Mouse (Mus musculus) lung, postnatal 36 days (tissue): ENCODE data around the gene Nudt14.
A peak's percentile ranks its signal among the peaks of the same experiment; 100 is the strongest.

Source experiments
- DNase-seq: peaks from one replicate; pipeline ENCODE4 v3.0.0; 2022; ENCODE audit warnings: mixed read lengths

Nudt14 gene

DNA sequence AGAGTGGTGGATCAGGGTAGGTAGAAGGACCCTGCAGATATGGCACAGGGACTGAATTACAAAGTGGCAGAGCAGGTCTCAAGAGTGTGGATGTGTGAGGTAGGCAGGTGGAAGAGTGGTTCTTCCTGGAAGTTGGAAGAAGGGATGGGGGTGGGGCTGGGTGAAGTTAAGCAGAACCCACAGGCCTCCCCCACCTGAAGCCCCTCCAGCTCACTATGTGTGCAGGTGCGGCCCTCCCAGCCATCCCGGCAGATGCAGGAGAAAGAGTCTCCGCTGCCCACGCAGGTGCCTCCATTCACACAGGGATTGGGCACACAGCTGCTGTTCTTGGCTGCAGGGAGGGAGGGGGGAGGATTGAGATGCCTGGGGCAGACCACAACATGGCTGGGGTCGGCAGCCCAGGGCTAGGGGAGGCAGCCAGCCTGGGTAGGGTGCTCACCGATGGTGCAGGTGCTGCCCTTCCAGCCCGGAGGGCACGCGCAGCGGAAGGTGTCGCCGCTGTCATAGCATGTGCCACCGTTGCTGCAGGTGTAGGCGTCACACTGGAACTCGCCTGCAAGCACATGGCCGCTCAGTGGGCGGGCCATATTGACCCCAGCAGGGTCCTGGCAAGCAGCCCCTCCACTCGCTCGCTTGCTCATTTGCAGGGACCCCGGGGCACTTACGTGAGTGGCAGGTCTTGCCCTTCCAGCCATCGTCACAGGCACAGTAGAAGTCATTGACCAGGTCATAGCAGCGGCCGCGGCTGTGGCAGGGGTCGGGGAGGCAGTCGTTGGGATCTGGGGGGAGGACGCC is 28.8 kb downstream of the Nudt14 start:
- no peak for DNase-seq

DNA sequence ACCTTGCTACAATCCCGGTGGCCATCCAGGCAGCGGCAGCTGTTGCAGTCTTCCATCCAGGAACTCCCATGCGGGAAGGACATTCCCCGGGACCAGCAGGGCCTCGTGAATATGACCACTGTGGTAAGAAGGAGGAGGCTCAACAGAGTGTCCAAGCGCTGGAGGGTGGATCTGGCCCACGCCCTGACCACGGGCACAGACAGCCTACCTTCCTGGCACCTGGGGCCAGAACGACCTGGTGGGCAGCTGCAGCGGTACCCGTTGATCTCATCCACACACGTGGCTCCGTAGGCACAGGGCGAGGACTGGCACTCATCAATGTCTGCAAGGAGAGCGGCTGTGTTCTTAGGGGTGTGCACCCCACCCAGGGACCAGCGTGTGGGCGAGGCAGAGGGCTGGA is 30.2 kb downstream of the Nudt14 start:
- no peak for DNase-seq

DNA sequence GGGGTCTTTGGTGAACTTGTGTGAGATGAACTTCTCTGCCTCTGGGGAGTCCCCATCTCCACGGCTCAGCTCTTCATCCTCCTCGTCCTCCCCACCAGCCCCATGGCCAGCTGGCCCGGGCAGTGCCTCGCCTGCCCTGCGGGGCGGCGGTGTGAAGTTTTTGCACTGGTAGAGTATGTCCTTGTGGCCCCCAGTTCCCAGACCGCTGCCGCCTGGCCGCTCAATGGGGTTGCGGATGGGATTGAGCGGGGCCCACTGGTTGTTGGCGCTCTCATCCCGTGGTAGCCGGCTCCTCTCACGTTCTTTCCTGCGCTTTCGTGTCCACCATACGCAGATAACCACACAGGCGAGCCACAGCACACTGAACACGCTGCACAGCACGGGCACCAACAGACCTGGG is 32.9 kb downstream of the Nudt14 start:
- DNase-seq: no peak

DNA sequence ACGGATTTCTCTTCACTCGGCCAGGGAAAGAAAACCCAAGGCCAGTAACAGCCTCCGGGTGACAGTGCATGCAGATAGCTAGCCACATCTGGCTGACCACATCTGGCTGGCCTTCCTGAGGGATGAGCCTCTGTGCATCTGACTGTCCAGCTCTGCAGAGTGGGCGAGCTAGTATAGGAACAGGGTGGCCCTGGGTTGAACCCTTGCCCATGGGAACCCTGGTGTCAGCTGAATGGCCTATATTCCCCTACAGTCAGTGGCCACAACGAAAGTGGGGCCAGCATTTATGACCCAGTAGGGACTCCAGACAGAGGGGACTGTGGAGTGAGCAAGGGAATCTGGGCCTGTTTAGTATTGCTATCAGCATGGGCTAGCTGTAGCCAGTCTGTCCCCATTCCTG is 36.9 kb downstream of the Nudt14 start:
- DNase-seq: no peak

DNA sequence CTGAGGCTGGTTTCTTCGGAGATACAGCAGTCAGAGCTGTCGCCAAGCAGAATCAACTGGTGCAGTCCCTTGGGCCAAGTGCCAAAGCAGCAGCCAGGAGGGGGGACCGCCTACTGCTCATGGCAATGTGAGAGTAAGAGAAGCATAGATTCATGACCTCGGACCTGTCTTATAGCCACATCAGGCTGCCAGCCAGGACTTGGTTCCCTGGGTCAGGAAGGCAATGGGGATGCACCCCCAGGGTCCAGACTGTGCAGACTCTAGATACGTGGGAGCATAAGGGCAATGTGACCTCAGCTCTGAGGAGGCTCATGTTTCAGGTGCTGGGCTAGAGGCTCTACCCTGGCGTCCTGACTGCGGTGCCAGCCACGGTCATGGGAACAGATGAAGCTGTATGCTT is 38.0 kb downstream of the Nudt14 start:
- no peak for DNase-seq

DNA sequence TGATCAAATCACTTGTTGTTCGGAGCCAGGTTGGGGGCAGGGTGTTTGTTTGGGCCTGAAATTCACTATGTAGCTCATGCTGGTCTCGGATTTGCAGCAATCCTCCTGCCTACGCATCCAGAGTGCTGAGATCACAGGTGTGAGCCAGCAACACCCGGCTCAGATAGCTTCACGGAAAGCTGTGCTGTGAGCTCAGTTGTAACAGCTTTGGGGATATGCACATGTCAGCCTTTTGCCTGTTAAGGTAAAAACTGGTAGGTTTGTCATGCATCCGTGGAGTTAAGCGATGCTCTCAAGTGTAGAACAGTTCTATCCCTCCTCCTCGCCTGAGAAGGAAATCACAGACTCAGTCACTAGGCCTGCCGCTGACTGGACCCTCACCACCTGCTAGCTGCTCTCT is 41.3 kb downstream of the Nudt14 start:
- DNase-seq: no peak

DNA sequence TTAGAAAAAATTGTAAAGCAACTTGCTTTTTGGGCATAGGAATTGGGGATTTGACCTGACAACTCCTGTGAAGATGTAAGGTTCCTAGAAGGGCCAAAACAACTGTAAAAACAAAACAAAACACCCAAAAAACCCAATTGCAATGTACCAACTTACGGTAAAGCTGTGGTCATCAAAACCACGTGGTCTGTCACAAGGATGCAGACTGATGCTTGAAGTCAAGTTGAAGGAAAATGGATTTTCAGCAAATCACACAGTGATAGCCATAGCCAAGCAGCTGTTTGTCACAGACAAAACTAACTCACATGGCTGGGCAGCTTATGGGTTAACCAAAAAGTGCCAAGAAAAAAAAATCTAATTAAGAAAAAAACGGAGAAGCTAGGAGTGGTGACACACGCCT is 43.0 kb downstream of the Nudt14 start:
- no peak for DNase-seq

DNA sequence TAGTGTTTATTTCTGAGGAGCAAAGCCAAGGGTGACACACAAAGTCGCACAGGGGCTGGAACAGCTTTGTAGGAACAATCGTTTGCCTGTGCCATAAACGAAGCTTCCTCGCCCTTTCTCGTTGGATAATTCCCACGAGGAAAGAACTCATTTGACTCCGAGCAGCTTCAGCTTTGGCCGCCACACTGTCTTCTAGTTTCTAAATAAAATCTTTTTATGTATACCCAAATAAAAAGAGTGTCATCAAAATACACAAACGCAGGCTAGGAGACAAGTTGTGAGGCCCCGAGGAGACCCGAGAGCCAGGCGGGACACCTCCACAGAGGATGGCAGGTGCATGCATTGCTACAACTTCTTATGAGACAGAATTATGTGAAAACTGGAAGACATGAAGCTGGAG is 43.6 kb downstream of the Nudt14 start:
- peak; percentile 11 for DNase-seq

DNA sequence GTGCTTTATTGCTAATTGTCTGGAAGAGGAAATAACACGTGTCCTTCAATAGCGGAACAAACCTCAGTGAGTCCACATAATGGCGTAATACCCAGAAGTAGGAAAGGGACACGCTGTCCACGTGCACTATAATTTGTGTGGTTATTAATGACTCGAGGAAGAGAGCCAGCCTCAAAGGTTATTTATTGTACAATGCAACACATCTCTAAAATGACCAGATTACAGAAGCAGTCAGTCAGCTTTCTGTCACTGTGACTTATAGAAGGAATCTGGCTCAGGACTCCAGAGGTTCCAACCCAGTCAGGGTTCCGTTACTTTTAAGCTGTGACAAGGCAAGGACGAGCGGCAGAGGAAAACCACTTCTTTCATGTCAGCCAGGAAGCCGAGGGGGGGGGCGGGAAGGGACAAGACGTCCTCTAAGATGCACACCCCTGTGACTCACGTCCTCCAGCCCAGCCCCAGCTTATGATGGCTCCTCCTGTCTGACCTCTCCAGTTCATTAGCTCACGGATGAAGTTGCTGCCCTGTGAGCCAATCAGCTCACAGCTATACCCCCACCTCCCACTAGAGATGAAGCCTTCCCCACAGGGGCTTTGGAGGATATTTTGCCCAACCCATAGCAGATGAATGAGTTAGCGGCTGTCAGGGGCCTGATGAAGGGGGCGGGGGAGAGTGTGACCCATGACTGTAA is 44.3 kb downstream of the Nudt14 start:
- DNase-seq: peak; percentile 86

DNA sequence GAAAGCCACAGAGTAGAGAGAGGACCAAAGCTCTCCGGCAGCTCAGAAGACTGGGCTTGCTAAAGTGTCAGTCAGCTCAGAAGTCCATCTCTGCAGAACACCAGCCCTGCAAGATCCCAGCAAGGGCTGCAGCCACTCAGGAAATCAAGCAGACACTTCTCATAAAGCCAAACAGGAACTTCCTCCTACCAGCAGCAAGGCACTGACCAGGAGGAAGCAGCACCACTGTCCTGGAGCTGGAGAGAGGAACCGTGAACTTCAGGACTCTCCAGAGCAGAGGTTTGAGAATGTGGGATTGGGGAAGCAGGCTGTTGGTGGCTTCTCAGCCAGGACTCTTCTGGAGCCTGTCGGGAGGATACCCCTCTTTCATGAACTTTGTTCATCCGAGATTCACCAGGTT is 47.0 kb downstream of the Nudt14 start:
- DNase-seq: peak; percentile 66

DNA sequence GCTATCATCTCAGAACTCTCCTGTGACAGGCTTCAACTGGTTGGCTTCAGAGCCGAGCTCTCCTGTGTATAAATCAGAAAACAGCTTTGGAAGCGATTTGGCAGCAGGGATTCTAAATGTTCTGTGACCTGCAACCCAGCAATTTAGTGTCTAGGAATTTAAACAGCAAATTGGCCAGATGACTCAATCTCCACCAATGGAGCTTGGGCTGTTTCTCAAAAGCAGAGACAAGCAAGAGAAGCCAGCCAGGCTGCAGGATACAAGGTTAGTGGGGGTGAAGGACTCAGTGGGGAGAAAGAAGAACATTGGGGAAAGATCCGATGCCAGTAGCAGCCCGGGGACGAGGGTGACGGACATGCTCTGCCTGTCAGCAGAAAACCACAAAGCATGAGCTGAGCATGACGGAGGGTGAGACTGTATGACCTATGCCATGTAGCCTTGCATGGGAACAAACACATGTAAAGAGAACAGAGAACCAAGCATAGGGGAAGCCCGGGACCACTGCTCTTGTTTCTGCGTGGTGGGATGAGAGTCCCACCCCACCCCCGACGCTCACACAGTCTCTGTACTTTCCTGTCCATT is 47.5 kb downstream of the Nudt14 start:
- DNase-seq: no peak

DNA sequence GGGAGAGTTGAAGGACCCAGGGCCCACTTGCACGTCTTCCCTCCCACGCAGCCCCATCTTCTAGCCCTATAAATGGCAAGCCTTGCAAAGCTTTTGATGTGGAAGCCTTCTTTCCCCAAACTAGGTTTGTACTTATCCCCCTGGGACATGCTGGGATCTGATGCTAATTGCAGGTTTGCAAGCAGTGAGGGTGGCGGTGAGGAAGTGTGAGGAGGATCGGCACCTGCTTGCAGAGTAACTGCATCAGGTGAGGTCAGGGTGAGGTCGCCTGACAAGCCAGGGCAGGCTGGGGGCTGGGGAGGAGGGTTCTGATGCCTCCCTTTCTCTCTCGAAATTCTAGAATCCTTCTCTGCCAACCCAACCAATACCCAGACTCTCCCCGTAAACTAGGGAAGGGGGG is 56.5 kb downstream of the Nudt14 start:
- no peak for DNase-seq
